In the genomic region with DNA sequence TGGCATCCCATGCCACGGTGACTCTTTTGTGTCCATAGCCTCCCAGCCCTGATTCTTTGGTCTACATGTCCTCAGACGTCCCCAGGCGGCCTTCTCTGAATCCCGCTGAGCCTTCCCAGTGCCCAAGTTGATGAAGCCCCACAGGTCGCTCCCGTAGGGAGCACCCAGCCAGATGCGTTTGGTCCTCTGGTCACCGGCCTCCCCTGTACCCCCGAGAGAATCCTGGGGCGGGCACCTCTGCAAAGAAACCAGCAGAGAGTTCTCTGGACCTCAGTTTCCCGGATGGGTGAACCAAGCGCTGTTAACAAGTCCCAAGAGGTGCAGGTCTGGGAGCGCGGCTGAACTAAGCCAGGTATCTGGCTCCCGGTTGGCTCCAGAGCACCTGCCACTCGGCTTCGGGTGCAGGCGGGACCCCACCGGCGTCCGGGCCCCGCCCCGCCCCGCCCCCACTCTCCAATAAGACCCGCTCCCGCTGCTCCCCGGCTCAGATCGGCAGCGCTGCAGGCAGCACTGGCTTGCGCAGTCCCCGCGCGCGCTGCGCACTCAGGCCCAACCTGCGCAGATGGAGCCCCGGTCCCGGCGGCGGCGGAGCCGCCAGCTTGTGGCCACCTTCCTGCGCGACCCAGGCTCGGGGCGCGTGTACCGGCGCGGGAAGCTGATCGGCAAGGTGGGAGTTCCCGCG, we compare ENCODE assay signal across 8 mouse cellular contexts. TPM values are rescaled to one million over a fixed set of nuclear protein-coding genes. Genes with fewer than 3 reads are reported as not detected.
A peak's percentile ranks its signal among the peaks of the same experiment; 100 is the strongest.
DNase-seq lines count a peak whose midpoint lies in the region; ATAC-seq and TF ChIP-seq lines count a peak whose summit lies in the region.

A gene (plus strand): TSS at position 459 of the 682 bp plus-strand sequence.

- peak within 1 kb of the TSS; percentile 58 for H3K4me2 ChIP-seq in lung, embryonic 15.5 days
- peak within 1 kb of the TSS; percentile 84 for H3K4me2 ChIP-seq in hindbrain, embryonic 16.5 days (ENCODE audit: low read length)

- ATAC-seq in lung, embryonic 15.5 days (ENCODE audit: borderline replicate concordance, extremely low read depth, low FRiP score, low TSS enrichment) = no peak
- ATAC-seq in hindbrain, embryonic 16.5 days = peak; percentile 46; the same call in 1 of the 2 replicates

- peak; percentile 35 for DNase-seq in embryo, embryonic 11 days
- DNase-seq in embryo, embryonic 10 days (ENCODE audit: low spot score) = no peak
- DNase-seq in lung, postnatal 10 days = no peak
- DNase-seq in right cerebral cortex, postnatal 14 days = no peak
- no peak for DNase-seq in adrenal gland, adult (ENCODE audit: inconsistent age in 2 of 2, low spot score in 1 of 2)

- peak within 1 kb of the TSS; percentile 28 for H3K4me3 ChIP-seq in lung, embryonic 15.5 days
- peak within 1 kb of the TSS; percentile 45 for H3K4me3 ChIP-seq in hindbrain, embryonic 16.5 days (ENCODE audit: low read length)
- peak within 1 kb of the TSS; percentile 12; the same call in 1 of the 2 replicates for H3K4me3 ChIP-seq in small intestine, adult 2 months (ENCODE audit: low read depth, low read length)

- H3K27me3 ChIP-seq in lung, embryonic 15.5 days = peaks cover 92% of the 10 kb centered on the region
- H3K27me3 ChIP-seq in hindbrain, embryonic 16.5 days (replicated peaks; ENCODE audit: control insufficient read depth, insufficient read depth, low read length) = peaks cover 68% of the 10 kb centered on the region
- peaks cover 19% of the 10 kb centered on the region for H3K27me3 ChIP-seq in small intestine, adult 2 months (ENCODE audit: control insufficient read depth, insufficient read depth, low read length)

- no peak for TF ChIP-seq CTCF in small intestine, adult 2 months (IDR thresholded peaks at IDR 0.05; ENCODE audit: extremely low read depth, insufficient read length, insufficient replicate concordance, low read depth, low read length)

- H3K9ac ChIP-seq in lung, embryonic 15.5 days = no peak within 1 kb of the TSS
- H3K9ac ChIP-seq in hindbrain, embryonic 16.5 days (ENCODE audit: low read depth, low read length) = peak within 1 kb of the TSS; percentile 54

- under 1% methylated on average over 53 of the region's 53 CpGs for WGBS in lung, embryonic 15.5 days
- WGBS in hindbrain, embryonic 16.5 days = under 1% methylated on average over 48 of the region's 53 CpGs
- 2% methylated on average over 53 of the region's 53 CpGs for WGBS in small intestine, adult 2 months

- peaks cover 21% of the 10 kb centered on the region for H3K4me1 ChIP-seq in lung, embryonic 15.5 days
- peaks cover 20% of the 10 kb centered on the region for H3K4me1 ChIP-seq in hindbrain, embryonic 16.5 days (ENCODE audit: control insufficient read depth, insufficient read depth, low read depth, low read length)
- peaks cover 21% of the 10 kb centered on the region for H3K4me1 ChIP-seq in small intestine, adult 2 months (ENCODE audit: control insufficient read depth, insufficient read depth, insufficient read length, low read length)

- TF ChIP-seq POLR2A in small intestine, adult 2 months (IDR thresholded peaks at IDR 0.05; ENCODE audit: low read depth, low read length) = no peak

- no peaks in the 10 kb centered on the region for H3K36me3 ChIP-seq in lung, embryonic 15.5 days
- no peaks in the 10 kb centered on the region for H3K36me3 ChIP-seq in hindbrain, embryonic 16.5 days (ENCODE audit: control insufficient read depth, insufficient read depth, low read length)
- H3K36me3 ChIP-seq in small intestine, adult 2 months (ENCODE audit: control insufficient read depth, insufficient read depth, low read length) = no peaks in the 10 kb centered on the region

- H3K27ac ChIP-seq in lung, embryonic 15.5 days = no peak within 1 kb of the TSS
- H3K27ac ChIP-seq in hindbrain, embryonic 16.5 days (ENCODE audit: low read depth, low read length) = no peak within 1 kb of the TSS
- H3K27ac ChIP-seq in small intestine, adult 2 months (ENCODE audit: insufficient read depth, low read depth, low read length) = no peak within 1 kb of the TSS

- H3K9me3 ChIP-seq in lung, embryonic 15.5 days = no peaks in the 10 kb centered on the region
- no peaks in the 10 kb centered on the region for H3K9me3 ChIP-seq in hindbrain, embryonic 16.5 days (ENCODE audit: control insufficient read depth, low read length)

RNA-seq across cellular contexts. Expression of the gene that starts here (rescaled TPM):
- 0.74 and 1.0 TPM in 2 replicates for polyA plus RNA-seq in lung, embryonic 15.5 days (2015; fragmentation: Nextera tagmentation; extraction: Ambion mirVana)
- polyA plus RNA-seq in hindbrain, embryonic 16.5 days (2015; fragmentation: Nextera tagmentation; extraction: Ambion mirVana) = 9.3 and 11.0 TPM in 2 replicates
- 0.75 and 5.9 TPM in 2 replicates for polyA plus RNA-seq in small intestine, adult 2 months (2012; rRNA removed)
